Mouse (Mus musculus): ENCODE measurements at regions not wholly inside any gene's neighbourhood (a gene's known extent, or its start where the extent isn't known, plus 50 kb on each side); places are given as distances from the start of the nearest gene placed in this dataset.

DNA sequence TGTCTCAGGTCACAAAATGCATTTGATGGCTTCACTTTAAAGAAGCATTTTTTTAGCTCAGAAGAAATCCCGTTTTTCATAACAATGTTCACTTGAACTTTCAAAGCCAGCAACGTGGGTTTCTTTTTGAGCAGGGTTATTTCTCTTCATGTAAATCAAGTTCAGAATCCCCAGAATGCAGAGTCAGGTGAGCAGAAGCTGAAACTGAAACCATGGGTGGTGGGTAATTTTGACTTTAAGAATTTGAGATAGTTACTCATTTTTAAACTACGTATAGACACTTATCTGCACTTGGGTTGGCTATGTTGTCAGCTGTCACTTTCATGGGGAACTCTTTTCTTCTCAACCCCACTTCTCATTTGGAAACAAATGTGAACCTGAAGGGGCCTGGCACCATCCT, 1827.5 kb upstream of the 5930422O12Rik start:
- no peaks in the 10 kb centered on the region for H3K27me3 ChIP-seq (ENCODE audit: control insufficient read depth, insufficient read depth, low read length)
- WGBS (ENCODE audit: insufficient replicate concordance), result 70% methylated on average over 3 of the region's 3 CpGs
- H3K9me3 ChIP-seq (replicated peaks; ENCODE audit: control insufficient read depth, low read length), result no peaks in the 10 kb centered on the region
- ATAC-seq (replicated peaks; ENCODE audit: insufficient number of reproducible peaks, low FRiP score, low TSS enrichment), result no peak
- no peaks in the 10 kb centered on the region for H3K36me3 ChIP-seq (ENCODE audit: control insufficient read depth, insufficient read depth, low read length)
- no peak overlapping the region for H3K27ac ChIP-seq (ENCODE audit: low read depth, low read length)
- 0 out of 2 replicates have a peak overlapping the region, but pooled peaks have one; percentile 11 for H3K4me2 ChIP-seq
- peaks cover 8% of the 10 kb centered on the region; the same call in 1 of the 2 replicates for H3K4me1 ChIP-seq (ENCODE audit: control insufficient read depth, insufficient read depth, low read length)
- no peak overlapping the region for H3K4me3 ChIP-seq (ENCODE audit: low read depth, low read length)
- no peak overlapping the region for H3K9ac ChIP-seq (ENCODE audit: low read depth, low read length)

DNA sequence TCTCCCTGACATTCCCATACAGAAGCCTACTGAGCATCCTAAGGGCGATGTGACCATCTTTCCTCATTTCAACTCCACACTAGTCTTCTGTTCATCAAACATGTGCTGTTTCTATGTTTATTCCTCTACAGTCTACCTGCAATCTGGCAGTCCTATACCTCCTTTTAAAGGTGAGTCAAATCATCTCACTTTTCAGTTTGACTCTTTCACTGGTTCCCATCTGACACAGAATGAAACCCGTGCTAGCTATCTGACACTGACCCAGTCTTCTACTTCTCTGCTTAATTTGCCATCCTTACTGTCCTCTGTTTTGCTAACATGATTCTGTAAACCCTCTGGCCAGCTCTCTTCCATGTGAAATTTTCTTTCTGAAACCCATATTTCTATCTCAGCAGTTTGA, 1812.0 kb upstream of the 5930422O12Rik start:
- 75% methylated on average over 2 of the region's 2 CpGs for WGBS (ENCODE audit: insufficient replicate concordance)
- no peak for ATAC-seq (replicated peaks; ENCODE audit: insufficient number of reproducible peaks, low FRiP score, low TSS enrichment)
- no peaks in the 10 kb centered on the region for H3K9me3 ChIP-seq (replicated peaks; ENCODE audit: control insufficient read depth, low read length)

DNA sequence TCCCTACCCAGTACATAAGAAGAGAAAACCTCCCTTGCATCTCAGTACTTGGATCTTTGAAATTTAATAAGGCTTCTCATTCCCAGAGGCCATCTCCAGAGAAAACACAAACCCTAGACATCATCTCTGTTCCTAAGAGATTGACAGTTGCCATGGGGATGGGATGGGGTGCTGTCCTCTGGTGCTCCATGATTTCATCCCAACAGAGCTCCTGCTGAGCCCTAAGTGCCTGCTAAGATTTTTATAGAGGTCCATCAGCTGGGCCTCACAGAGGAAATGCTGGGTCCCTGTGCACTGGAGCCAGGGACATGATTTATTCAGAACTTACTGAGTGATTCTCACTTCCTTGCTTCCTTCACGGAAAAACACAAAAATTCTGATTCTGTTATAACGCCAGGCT, 1800.8 kb upstream of the 5930422O12Rik start:
- Histone ChIP-seq H3K9ac (ENCODE audit: low read depth, low read length) (no peak overlapping the region), H3K9me3 (replicated peaks; ENCODE audit: control insufficient read depth, low read length) (no peaks in the 10 kb centered on the region), H3K36me3 (ENCODE audit: control insufficient read depth, insufficient read depth, low read length) (no peaks in the 10 kb centered on the region), H3K27ac (ENCODE audit: low read depth, low read length) (no peak overlapping the region), H3K4me2 (no peak overlapping the region), H3K27me3 (ENCODE audit: control insufficient read depth, insufficient read depth, low read length) (no peaks in the 10 kb centered on the region), H3K4me3 (ENCODE audit: low read depth, low read length) (no peak overlapping the region), H3K4me1 (ENCODE audit: control insufficient read depth, insufficient read depth, low read length) (no peaks in the 10 kb centered on the region)
- ATAC-seq (replicated peaks; ENCODE audit: insufficient number of reproducible peaks, low FRiP score, low TSS enrichment), result no peak
- WGBS (ENCODE audit: insufficient replicate concordance), result 85% methylated on average over 2 of the region's 2 CpGs

More for the DNA sequence above, 1812.0 kb upstream of the 5930422O12Rik start:
- Histone ChIP-seq H3K27me3 (ENCODE audit: control insufficient read depth, insufficient read depth, low read length) (no peaks in the 10 kb centered on the region), H3K9ac (ENCODE audit: low read depth, low read length) (no peak overlapping the region), H3K4me3 (ENCODE audit: low read depth, low read length) (no peak overlapping the region), H3K4me2 (no peak overlapping the region), H3K36me3 (ENCODE audit: control insufficient read depth, insufficient read depth, low read length) (no peaks in the 10 kb centered on the region), H3K4me1 (ENCODE audit: control insufficient read depth, insufficient read depth, low read length) (no peaks in the 10 kb centered on the region), H3K27ac (ENCODE audit: low read depth, low read length) (no peak overlapping the region)

DNA sequence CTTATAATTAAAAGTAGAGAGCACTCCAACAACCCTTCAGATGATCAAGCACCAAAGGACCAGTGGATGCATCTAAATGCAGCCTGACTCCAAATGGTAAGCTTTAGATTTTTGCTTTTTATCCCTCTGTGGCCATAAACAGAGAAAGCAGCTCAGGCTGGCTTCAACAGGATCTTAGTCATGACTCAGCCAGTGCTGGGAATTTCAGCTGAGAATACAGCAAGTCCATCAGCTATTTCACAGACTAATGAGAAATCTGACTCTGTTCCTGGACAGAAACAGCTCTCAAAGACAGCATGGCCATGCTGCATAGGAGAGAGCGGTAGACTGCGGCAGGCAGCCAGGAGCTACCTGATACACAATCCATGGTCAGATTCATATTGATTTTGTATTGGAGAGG, 1800.4 kb upstream of the 5930422O12Rik start:
- no peak for ATAC-seq (replicated peaks; ENCODE audit: insufficient number of reproducible peaks, low FRiP score, low TSS enrichment)
- no peak overlapping the region for H3K9ac ChIP-seq (ENCODE audit: low read depth, low read length)
- H3K9me3 ChIP-seq (replicated peaks; ENCODE audit: control insufficient read depth, low read length), result no peaks in the 10 kb centered on the region
- 97% methylated on average over 2 of the region's 2 CpGs for WGBS (ENCODE audit: insufficient replicate concordance)
- no peak overlapping the region for H3K27ac ChIP-seq (ENCODE audit: low read depth, low read length)
- H3K36me3 ChIP-seq (ENCODE audit: control insufficient read depth, insufficient read depth, low read length), result no peaks in the 10 kb centered on the region
- H3K4me3 ChIP-seq (ENCODE audit: low read depth, low read length), result no peak overlapping the region
- H3K27me3 ChIP-seq (ENCODE audit: control insufficient read depth, insufficient read depth, low read length), result no peaks in the 10 kb centered on the region
- no peaks in the 10 kb centered on the region for H3K4me1 ChIP-seq (ENCODE audit: control insufficient read depth, insufficient read depth, low read length)
- no peak overlapping the region for H3K4me2 ChIP-seq

DNA sequence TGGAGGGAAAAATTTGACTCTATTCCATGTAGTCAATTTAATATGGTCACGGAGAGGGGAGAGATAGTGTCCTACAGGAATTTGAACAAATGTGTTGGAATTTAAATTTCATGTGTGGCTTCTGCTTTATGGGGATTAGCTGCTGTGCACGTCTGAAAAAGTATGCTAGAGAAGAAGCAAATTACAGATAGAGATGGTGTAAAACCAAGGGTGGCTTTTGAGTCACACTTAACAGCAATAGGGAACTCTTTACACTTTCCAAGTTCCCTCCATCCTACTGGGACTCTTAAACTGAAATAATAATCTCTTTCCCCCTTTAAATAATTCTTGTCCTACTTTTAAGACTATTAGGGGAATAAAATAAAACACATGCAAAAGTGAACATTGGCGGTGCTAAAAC, 1790.1 kb upstream of the 5930422O12Rik start:
- Histone ChIP-seq H3K9me3 (replicated peaks; ENCODE audit: control insufficient read depth, low read length) (no peaks in the 10 kb centered on the region), H3K36me3 (ENCODE audit: control insufficient read depth, insufficient read depth, low read length) (no peaks in the 10 kb centered on the region), H3K27me3 (ENCODE audit: control insufficient read depth, insufficient read depth, low read length) (no peaks in the 10 kb centered on the region), H3K4me2 (no peak overlapping the region), H3K9ac (ENCODE audit: low read depth, low read length) (no peak overlapping the region), H3K4me1 (ENCODE audit: control insufficient read depth, insufficient read depth, low read length) (no peaks in the 10 kb centered on the region), H3K4me3 (ENCODE audit: low read depth, low read length) (no peak overlapping the region), H3K27ac (ENCODE audit: low read depth, low read length) (no peak overlapping the region)
- ATAC-seq (replicated peaks; ENCODE audit: insufficient number of reproducible peaks, low FRiP score, low TSS enrichment), result no peak
- 74% methylated on average over 3 of the region's 3 CpGs for WGBS (ENCODE audit: insufficient replicate concordance)

DNA sequence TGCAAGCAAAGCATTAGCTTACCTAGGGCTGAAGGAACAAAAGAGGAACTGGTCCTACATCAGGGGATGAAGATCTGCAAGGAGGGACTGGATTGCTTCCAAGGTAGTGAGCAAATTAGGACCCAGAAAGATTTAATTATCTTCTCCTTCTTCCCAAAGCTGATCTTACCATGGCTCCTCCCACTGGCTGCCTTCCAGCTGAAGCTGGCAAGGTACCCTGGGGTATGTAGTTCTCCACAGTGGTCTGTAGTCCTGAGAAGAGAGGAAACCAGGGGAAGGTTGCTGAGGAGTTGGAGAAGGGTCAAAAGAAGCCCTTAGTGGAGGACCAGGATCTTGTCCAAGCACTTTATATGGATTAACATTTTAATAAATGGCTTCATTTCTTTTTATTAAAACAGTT, 1764.8 kb upstream of the 5930422O12Rik start:
- Histone ChIP-seq H3K4me3 (ENCODE audit: low read depth, low read length) (no peak overlapping the region), H3K4me2 (no peak overlapping the region), H3K27ac (ENCODE audit: low read depth, low read length) (no peak overlapping the region), H3K4me1 (ENCODE audit: control insufficient read depth, insufficient read depth, low read length) (0 out of 2 replicates have a peak, but pooled peaks cover 2% of the 10 kb centered on the region), H3K9me3 (replicated peaks; ENCODE audit: control insufficient read depth, low read length) (no peaks in the 10 kb centered on the region), H3K27me3 (ENCODE audit: control insufficient read depth, insufficient read depth, low read length) (no peaks in the 10 kb centered on the region), H3K9ac (ENCODE audit: low read depth, low read length) (no peak overlapping the region), H3K36me3 (ENCODE audit: control insufficient read depth, insufficient read depth, low read length) (no peaks in the 10 kb centered on the region)
- ATAC-seq (replicated peaks; ENCODE audit: insufficient number of reproducible peaks, low FRiP score, low TSS enrichment), result no peak

DNA sequence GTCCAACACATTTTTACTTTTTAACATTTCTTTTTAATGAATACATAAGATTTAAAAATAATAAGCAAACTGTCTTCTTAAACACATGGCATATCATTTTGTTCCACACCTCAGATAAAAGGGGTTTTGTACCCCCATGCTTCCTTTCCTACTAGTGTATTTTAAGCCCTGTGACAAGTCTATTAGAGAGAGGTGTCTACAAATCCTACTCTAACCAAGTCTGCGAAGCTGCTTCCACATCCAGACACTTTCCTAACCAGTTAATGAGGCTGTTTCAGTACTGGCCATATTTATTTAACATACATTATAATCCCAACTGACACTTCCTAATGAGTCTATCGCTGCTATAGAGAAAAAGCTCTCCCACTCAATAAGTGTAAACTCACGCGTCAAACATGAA, 1763.0 kb upstream of the 5930422O12Rik start:
- Histone ChIP-seq H3K36me3 (ENCODE audit: control insufficient read depth, insufficient read depth, low read length) (no peaks in the 10 kb centered on the region), H3K27me3 (ENCODE audit: control insufficient read depth, insufficient read depth, low read length) (no peaks in the 10 kb centered on the region), H3K4me1 (ENCODE audit: control insufficient read depth, insufficient read depth, low read length) (0 out of 2 replicates have a peak, but pooled peaks cover 2% of the 10 kb centered on the region), H3K4me2 (no peak overlapping the region), H3K27ac (ENCODE audit: low read depth, low read length) (no peak overlapping the region), H3K9ac (ENCODE audit: low read depth, low read length) (no peak overlapping the region), H3K4me3 (ENCODE audit: low read depth, low read length) (no peak overlapping the region), H3K9me3 (replicated peaks; ENCODE audit: control insufficient read depth, low read length) (no peaks in the 10 kb centered on the region)
- ATAC-seq (replicated peaks; ENCODE audit: insufficient number of reproducible peaks, low FRiP score, low TSS enrichment), result no peak
- WGBS (ENCODE audit: insufficient replicate concordance), result 84% methylated on average over 4 of the region's 4 CpGs

DNA sequence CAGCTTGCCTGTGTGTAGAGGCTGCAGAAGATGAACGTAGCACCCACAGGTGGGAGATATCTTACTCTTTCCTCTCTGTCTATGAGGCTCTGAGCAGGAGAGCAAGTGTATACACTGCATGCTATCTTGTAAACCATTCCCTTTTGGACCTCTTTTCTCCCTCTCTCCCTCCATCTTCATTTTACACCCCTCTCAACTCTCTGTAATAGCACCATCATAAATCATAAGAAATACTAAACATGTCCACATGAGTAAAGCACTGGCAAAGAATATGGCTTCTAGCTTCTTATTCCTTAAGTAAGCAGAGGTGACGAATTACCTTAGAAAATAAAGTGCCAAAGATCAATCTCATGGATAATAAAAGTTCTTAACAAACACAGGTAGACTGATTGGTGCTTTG, 1724.3 kb upstream of the 5930422O12Rik start:
- no peaks in the 10 kb centered on the region for H3K4me1 ChIP-seq (ENCODE audit: control insufficient read depth, insufficient read depth, low read length)
- H3K27ac ChIP-seq (ENCODE audit: low read depth, low read length), result no peak overlapping the region
- no peak overlapping the region for H3K4me2 ChIP-seq
- H3K27me3 ChIP-seq (ENCODE audit: control insufficient read depth, insufficient read depth, low read length), result no peaks in the 10 kb centered on the region
- H3K9ac ChIP-seq (ENCODE audit: low read depth, low read length), result no peak overlapping the region
- no peaks in the 10 kb centered on the region for H3K9me3 ChIP-seq (replicated peaks; ENCODE audit: control insufficient read depth, low read length)
- no peak overlapping the region for H3K4me3 ChIP-seq (ENCODE audit: low read depth, low read length)
- ATAC-seq (replicated peaks; ENCODE audit: insufficient number of reproducible peaks, low FRiP score, low TSS enrichment), result no peak
- no peaks in the 10 kb centered on the region for H3K36me3 ChIP-seq (ENCODE audit: control insufficient read depth, insufficient read depth, low read length)
- 75% methylated on average over 2 of the region's 2 CpGs for WGBS (ENCODE audit: insufficient replicate concordance)

DNA sequence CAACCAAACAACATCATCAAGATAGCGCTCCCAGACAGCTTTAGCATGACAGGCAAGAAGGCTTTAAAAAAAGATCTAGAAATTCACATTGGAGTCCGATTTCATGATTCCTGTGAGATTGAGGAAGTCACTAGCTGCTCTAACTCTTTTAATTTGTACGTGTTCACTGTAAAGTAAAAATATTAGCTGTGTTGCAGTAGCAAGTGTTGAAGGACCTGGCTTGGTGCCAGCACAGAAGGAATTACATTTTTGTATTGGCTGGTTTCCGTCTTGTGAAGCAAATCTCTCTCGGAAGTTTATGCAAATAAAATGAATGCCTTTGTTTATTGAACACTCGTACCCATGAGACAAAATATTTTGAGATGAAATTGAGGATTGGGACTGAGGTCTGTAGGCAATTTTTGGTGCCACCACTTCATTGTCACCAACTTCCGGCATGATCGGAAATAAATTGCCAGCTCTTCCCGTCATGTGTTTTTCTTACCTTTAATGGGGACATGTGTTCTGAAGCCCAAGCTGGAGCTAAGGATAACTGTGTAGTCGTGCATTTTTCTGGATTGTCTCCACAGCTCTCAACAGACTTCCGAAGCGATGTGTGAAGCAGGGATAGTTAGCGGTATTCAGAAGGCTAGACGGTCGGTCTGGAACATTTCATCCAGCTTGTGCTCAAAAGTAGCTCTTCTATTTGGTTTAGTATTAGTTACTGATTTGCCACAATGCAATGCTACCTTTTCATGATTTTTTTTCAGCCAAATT, 1715.0 kb upstream of the 5930422O12Rik start:
- H3K36me3 ChIP-seq (ENCODE audit: control insufficient read depth, insufficient read depth, low read length), result no peaks in the 10 kb centered on the region
- no peaks in the 10 kb centered on the region for H3K27me3 ChIP-seq (ENCODE audit: control insufficient read depth, insufficient read depth, low read length)
- WGBS (ENCODE audit: insufficient replicate concordance), result 80% methylated on average over 15 of the region's 15 CpGs
- ATAC-seq (replicated peaks; ENCODE audit: insufficient number of reproducible peaks, low FRiP score, low TSS enrichment), result no peak
- H3K4me2 ChIP-seq, result no peak overlapping the region
- no peaks in the 10 kb centered on the region for H3K4me1 ChIP-seq (ENCODE audit: control insufficient read depth, insufficient read depth, low read length)
- H3K9ac ChIP-seq (ENCODE audit: low read depth, low read length), result no peak overlapping the region
- H3K4me3 ChIP-seq (ENCODE audit: low read depth, low read length), result no peak overlapping the region
- no peaks in the 10 kb centered on the region for H3K9me3 ChIP-seq (replicated peaks; ENCODE audit: control insufficient read depth, low read length)
- no peak overlapping the region for H3K27ac ChIP-seq (ENCODE audit: low read depth, low read length)

All from heart, embryonic 11.5 days (tissue).